ENCODE assay signal across 8 mouse cellular contexts in the genomic region with DNA sequence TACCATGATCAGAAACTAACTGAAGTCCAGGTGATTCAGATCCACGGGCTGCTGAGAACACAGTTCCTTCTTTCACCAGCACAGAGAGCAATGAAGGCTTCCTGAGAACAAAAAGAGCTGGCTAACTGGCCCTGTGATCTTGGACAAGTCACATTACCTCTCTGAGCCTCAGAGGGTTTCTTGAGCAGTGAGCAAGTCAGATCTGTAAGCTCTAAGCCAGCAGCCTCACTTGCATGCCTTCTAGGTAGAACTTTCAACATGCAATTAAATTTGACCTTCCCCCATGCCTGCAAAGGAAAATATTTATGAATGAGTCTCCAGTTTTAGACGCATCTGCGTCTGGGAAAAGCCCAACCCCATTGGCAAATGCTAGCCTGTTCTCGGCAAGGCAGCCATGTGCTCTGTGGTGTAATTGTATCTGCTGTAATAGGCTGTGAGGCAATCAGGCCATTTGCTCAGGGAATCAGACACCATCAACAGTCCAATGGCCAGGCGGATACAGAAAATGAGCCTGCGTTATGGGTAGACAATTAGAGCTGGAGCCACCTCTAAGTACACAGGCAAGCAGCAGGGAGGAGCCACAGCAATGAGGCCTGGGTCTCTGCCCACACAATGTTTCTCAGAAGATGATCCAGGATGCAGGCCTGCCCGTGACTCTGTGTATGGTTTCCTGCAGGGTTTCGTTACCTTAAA.
A peak's percentile ranks its signal among the peaks of the same experiment; 100 is the strongest.
DNase-seq lines count a peak whose midpoint lies in the region; ATAC-seq and TF ChIP-seq lines count a peak whose summit lies in the region.

No protein-coding gene starts in this region.

- intact Hi-C loops in gastrocnemius, adult 2 months (cut with DNase I) = no loop called here

- H3K4me3 ChIP-seq in gastrocnemius, adult 2 months = no peak overlapping the region
- no peak overlapping the region for H3K4me3 ChIP-seq in neural tube, embryonic 11.5 days (ENCODE audit: low read depth, low read length)
- H3K4me3 ChIP-seq in heart, embryonic 12.5 days = no peak overlapping the region

- H3K4me1 ChIP-seq in neural tube, embryonic 11.5 days (ENCODE audit: control insufficient read depth, insufficient read depth, low read length) = no peaks in the 10 kb centered on the region
- H3K4me1 ChIP-seq in heart, embryonic 12.5 days (replicated peaks) = no peaks in the 10 kb centered on the region

- no peak for ATAC-seq in neural tube, embryonic 11.5 days (ENCODE audit: insufficient read depth, low FRiP score, low TSS enrichment)
- no peak for ATAC-seq in cerebellum, adult (ENCODE audit: insufficient number of reproducible peaks, low FRiP score, low TSS enrichment)
- no peak for ATAC-seq in heart, embryonic 12.5 days (ENCODE audit: insufficient number of reproducible peaks, low FRiP score)

- H3K9ac ChIP-seq in neural tube, embryonic 11.5 days (ENCODE audit: low read length) = no peak overlapping the region
- H3K9ac ChIP-seq in heart, embryonic 12.5 days = no peak overlapping the region

- no peaks in the 10 kb centered on the region for H3K27me3 ChIP-seq in neural tube, embryonic 11.5 days (ENCODE audit: control insufficient read depth, insufficient read depth, low read length)
- H3K27me3 ChIP-seq in heart, embryonic 12.5 days (replicated peaks) = no peaks in the 10 kb centered on the region

- no peak overlapping the region for H3K4me2 ChIP-seq in neural tube, embryonic 11.5 days (ENCODE audit: low read depth)
- no peak overlapping the region for H3K4me2 ChIP-seq in heart, embryonic 12.5 days

- no peaks in the 10 kb centered on the region for H3K9me3 ChIP-seq in neural tube, embryonic 11.5 days (ENCODE audit: control insufficient read depth, low read length)
- no peaks in the 10 kb centered on the region for H3K9me3 ChIP-seq in heart, embryonic 12.5 days (replicated peaks)

- no peak overlapping the region; the same call in 1 of the 2 replicates for H3K27ac ChIP-seq in gastrocnemius, adult 2 months
- H3K27ac ChIP-seq in neural tube, embryonic 11.5 days (ENCODE audit: low read depth, low read length) = no peak overlapping the region
- H3K27ac ChIP-seq in heart, embryonic 12.5 days (ENCODE audit: poor library complexity, severe bottlenecking) = no peak overlapping the region

- DNase-seq in MN1 (ENCODE audit: low spot score) = peak; percentile 79
- DNase-seq in adrenal gland, postnatal 14 days = peak; percentile 44
- DNase-seq in gastrocnemius, adult 2 months = peak; percentile 73
- peak; percentile 4 to 7 for DNase-seq in layer of hippocampus, postnatal 25 days (ENCODE audit: extremely low spot score in 1 of 2, low spot score in 1 of 2)
- DNase-seq in neural tube, embryonic 11.5 days (ENCODE audit: low spot score) = peak; percentile 20
- no peak for DNase-seq in frontal cortex, adult 2 months (ENCODE audit: extremely low spot score in 1 of 2, low spot score in 1 of 2)

- no peaks in the 10 kb centered on the region for H3K36me3 ChIP-seq in neural tube, embryonic 11.5 days (ENCODE audit: control insufficient read depth, insufficient read depth, low read length)
- H3K36me3 ChIP-seq in heart, embryonic 12.5 days = no peaks in the 10 kb centered on the region

- no peak for TF ChIP-seq CTCF in gastrocnemius, adult 2 months (IDR thresholded peaks at IDR 0.05)

- WGBS in neural tube, embryonic 11.5 days = 59% methylated on average over 8 of the region's 8 CpGs
- 79% methylated on average over 8 of the region's 8 CpGs for WGBS in heart, embryonic 12.5 days

Comparison
In these comparisons a context has a peak if more than half of its experiments do, and no peak if none do; other contexts are left out.
1. DNase-seq: peak in MN1 (single experiment), adrenal gland, postnatal 14 days (single experiment), gastrocnemius, adult 2 months (single experiment), layer of hippocampus, postnatal 25 days (2 of 2) and neural tube, embryonic 11.5 days (single experiment); none in frontal cortex, adult 2 months (0 of 2).